Mouse (Mus musculus): ENCODE measurements around the gene Emid1. TPM values are rescaled to one million over a fixed set of nuclear protein-coding genes. Genes with fewer than 3 reads are reported as not detected.

Emid1 gene
- 10 to 100 TPM; 28.8 to 31.8 TPM for total RNA-seq (2023)

GRCm38 (mm10) chr11:5151680-5152337 is at the start of gene Emid1:
Gene Emid1, minus strand, starts transcription at chr11:5152257.

GRCm38 (mm10) chr11:5098736-5099542 is 53.1 kb downstream of the Emid1 start, which contains the start of the genes Rhbdd3 and Ewsr1:
Gene Rhbdd3, plus strand, starts transcription at chr11:5098926.
Gene Ewsr1, minus strand, starts transcription at chr11:5099266.

GRCm38 (mm10) chr11:5065056-5065821 is 86.8 kb downstream of the Emid1 start, which contains the start of gene Gas2l1:
Gene Gas2l1, minus strand, starts transcription at chr11:5065327.

GRCm38 (mm10) chr11:5057856-5058641 is 94.0 kb downstream of the Emid1 start, which contains the start of gene Rasl10a:
Gene Rasl10a, plus strand, starts transcription at chr11:5058128.

Other genes starting within 250 kb of the Emid1 start
- gene Nefh, start 204.2 kb downstream of the Emid1 start, total RNA-seq (2023) = under 1 TPM; 0.18 to 0.26 TPM
- 100 to 1,000 TPM; 114 to 126 TPM for gene Ap1b1, start 165.4 kb downstream of the Emid1 start, total RNA-seq (2023)
- gene Rasl10a, start 94.1 kb downstream of the Emid1 start, total RNA-seq (2023) = 1 to 10 TPM; 4.9 to 6.2 TPM
- 1 to 10 TPM in 1 of 2 experiments, under 1 TPM in 1; 0.75 to 1.0 TPM for gene Gas2l1, start 86.9 kb downstream of the Emid1 start, total RNA-seq (2023)
- gene Rhbdd3, start 53.3 kb downstream of the Emid1 start, total RNA-seq (2023) = 1 to 10 TPM; 7.2 to 8.8 TPM
- gene Ewsr1, start 53.0 kb downstream of the Emid1 start, total RNA-seq (2023) = 100 to 1,000 TPM; 589 to 660 TPM
- gene Kremen1, start 109.3 kb upstream of the Emid1 start, total RNA-seq (2023) = 10 to 100 TPM; 18.7 to 19.9 TPM